Mouse (Mus musculus): ENCODE data around the gene Sprn.

GRCm38 (mm10) chr7:140120484-140120883, 34.2 kb downstream of the Sprn start:
- TF ChIP-seq CTCF (IDR thresholded peaks at IDR 0.05; ENCODE audit: extremely low read depth, insufficient read depth, insufficient read length, insufficient replicate concordance) (no peak), POLR2A (IDR thresholded peaks at IDR 0.05; ENCODE audit: low read depth, low read length) (no peak)

All from spleen, adult 2 months (tissue).